Mouse (Mus musculus) brain, embryonic 18.5 days (tissue): Measurements from ENCODE around the gene Wdr45.

Experiments used
- DNase-seq: peaks from one replicate; pipeline ENCODE4 v3.0.0-alpha.2; 2012; ENCODE audit warnings: low read depth, low spot score

Wdr45 gene

DNA sequence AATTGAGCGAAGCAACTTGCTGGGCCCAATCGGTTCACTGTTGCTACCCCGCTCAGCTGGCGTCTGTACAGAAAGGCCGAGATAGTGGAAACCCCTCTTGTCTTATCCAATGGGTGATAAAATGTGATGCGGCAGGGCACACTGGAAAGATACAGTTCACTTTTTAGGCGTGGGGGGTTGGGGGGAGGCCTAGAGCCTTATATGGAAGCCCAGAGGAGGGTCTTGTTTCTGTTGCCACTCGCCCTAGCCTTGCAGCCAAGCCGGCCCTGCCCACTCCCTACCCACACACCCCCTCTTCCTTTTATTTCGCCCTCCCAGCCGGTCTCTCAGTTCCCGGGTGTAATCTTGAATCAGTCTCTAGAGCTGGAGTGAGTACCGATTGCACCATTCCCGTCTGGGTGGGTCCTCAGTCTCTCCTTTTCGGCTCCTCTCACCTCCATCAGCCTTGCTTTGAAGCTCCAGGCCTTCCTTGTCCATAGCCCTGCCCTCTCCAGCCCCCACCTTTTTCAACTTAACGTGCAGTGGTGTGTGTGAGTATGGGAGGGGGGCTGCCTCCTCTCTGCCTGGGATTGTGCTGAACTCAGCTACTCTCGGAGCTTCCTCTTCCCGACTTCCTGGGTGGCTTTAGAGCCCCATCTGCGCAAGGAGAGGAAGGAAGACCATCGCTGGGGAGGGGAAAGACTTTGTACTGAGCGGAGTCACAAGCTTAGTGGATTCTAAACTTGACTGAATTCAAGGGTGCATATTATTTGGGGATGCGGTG lies 49.7 kb downstream of the Wdr45 start:
- DNase-seq: no peak

DNA sequence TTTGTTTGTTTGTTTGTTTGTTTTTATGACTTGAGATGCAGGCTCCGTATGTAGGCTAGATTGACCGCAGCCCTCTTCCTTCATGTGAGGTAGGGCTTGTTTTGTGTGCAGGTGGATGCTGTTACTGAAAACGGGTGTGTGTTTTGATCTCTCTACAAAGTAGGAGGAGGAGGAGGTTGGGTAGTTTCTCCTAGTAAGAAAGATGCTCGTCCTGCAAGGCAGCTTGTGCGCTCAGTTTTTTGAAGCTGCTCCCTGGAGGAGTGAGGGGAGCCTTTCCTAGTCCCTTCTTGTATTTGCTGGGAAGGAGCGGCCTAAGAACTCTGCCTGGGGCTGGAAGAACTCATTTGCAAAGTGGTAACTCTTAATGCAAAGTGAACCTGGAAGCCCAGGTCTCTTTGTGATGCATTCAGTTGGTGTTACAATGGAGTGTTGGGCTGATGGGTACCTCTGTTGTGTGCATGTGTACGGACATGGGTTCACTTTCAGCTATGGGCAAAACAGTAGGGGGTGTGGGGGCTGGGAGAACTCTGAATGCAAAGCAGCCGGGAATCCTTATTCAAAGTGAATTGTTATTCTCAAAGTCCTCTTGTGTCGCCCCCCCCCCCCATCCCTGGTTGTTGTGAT lies 50.6 kb downstream of the Wdr45 start:
- no peak for DNase-seq

DNA sequence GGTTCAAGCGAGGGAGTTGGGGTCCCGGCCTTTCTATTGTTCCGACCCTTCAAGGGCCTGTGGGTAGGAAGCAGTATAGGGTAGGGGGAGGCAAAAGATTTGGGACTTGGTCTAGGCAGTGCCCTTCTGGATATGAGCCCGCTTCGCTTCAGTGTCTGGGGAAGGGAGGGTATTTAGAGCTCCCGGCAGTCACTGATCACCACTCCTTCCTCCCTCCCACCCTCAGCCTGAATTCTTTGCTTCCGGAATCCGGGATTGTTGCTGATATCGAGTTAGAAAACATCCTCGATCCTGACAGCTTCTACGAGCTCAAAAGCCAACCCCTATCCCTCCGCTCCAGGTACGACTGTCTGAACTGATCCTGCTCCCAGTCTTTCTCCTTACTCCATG lies 51.1 kb downstream of the Wdr45 start:
- no peak for DNase-seq

DNA sequence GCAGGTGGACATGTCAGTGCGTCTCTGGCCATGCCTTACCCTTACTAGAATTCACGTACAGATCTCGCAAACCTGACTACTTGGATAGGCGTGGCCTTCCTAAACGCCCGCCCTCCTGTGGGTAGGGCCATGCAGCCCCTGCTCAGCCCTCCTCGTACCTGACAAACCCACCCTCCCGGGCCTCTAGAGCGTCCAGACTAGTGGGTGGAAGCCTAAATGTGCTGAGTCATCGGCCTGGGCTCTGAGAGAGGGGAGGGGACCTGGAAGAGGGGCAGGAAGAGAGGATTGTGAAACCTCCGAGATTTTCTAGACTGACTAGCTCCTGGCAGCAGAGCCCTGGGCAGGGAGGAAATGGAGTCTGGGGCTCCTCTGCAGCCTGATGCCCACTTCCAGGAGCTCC lies 51.6 kb downstream of the Wdr45 start:
- no peak for DNase-seq

DNA sequence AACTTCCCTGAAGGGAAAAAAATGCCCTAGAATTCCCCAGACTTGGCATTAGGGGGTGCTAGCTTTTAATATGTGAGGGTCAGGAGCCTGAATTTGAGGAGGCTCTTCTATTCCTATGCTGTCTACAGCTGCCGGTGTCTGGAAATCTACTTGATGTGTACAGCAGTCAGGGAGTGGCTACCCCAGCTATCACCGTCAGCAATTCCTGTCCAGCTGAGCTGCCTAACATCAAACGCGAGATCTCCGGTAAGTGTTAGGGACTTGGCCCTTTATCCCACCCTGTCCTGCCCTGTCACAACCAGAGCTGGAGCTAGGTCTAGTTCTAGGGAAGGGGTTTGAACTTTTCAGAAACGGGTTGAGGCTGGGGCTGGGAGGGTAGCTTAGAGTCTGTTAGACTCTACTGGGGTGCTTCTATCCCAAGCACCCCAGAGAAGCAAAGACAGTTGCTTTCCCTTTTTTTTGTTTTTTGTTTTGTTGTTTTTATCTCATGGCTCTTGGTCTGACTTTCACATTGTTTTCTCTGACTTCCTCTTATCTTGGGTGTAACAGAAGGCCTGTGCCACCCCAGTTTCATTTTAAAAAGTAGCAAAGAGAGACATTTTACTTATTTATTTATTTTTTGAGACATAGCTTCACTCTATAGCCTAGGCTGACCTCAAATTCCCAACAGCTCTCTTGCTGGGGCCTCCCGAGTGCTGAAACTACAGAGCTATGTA lies 55.3 kb downstream of the Wdr45 start:
- DNase-seq: no peak

DNA sequence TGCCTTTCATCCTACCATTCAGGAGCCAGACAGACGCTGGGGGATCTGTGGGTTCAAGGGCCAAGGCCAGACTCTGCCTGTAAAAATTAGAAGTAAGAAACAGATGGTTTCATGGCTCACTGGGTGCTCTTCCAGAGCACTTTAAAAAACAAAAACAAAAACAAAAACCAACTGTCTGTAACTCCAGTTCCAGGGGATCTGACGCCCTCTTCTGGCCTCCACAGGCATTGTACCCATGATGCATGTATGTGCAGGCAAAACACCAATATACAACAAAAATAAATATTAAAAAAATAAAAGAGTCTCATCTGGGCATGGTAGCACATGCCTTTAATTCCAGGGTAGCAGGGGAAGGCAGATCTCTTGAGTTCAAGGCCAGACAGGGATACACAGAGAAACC lies 58.6 kb downstream of the Wdr45 start:
- DNase-seq: no peak

DNA sequence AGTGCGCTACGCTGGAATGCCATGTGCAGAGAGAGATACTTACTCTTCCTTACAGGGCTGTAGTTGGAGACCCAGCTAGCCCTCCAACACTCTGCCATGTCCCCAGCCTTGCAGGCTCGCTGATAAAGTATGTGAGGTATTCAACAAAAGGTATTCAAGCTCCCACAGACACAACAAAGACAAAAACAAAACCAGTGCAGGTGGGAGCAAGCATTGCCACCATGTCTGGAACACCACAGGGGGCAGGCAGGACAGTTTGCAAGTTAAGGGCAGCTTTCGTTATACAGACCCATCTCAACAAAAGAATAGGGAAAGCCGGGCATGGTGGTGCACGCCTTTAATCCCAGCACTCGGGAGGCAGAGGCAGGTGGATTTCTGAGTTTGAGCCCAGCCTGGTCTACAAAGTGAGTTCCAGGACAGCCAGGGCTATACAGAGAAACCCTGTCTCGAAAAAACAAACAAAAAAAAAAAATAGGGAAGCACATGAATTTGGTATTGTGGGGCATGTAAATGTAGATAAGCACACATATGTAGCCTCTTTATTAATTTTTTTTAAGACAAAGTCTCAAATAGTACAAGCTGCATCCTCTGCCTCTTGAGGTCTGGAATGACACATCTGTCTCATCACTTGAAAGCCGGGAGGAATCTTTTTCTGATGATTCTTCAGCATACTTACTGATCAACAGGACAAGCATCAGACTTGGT lies 61.5 kb downstream of the Wdr45 start:
- no peak for DNase-seq

DNA sequence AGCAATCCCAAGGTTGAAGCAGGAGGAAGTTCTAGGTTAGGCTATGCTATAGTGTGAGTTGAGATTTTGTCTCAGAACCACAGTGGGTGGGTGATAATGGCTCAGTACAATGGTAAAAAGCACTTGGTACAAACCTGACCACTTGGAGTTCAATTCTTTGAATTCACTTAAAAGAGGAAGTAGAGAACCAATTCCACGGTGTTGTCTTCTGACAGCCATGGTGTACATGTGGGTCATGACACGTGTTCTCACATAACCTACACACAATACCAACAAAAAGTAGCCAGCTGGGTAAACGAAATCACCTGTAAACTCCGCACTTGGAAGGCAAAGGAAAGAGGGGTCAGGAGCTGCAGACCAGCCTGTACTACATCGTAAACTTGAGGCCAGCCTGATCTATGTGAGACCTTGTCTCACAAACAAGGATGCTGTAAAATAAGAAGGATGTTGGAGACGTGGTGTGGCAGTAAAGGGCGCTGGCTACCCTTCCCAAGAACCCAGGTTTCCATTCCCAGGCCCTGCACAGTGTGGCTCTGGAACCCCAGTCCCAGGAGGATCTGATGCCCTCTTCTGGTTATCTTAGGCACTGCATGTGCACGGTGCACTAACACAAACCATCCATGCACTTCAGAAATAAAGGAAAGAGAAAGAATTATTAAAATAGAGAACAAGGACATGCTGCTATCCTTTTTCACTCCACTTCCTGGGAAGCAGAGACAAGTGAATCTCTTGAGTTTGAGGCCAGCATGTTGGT lies 62.4 kb downstream of the Wdr45 start:
- DNase-seq: no peak
